Mouse (Mus musculus): ENCODE results near the gene Hivep1. TPM values are rescaled to one million over a fixed set of nuclear protein-coding genes. Genes with fewer than 3 reads are reported as not detected.

Gene Hivep1
- total and polyA plus RNA-seq, 3 experiments, result 5.6 to 31.0 (median 8.8) TPM

DNA sequence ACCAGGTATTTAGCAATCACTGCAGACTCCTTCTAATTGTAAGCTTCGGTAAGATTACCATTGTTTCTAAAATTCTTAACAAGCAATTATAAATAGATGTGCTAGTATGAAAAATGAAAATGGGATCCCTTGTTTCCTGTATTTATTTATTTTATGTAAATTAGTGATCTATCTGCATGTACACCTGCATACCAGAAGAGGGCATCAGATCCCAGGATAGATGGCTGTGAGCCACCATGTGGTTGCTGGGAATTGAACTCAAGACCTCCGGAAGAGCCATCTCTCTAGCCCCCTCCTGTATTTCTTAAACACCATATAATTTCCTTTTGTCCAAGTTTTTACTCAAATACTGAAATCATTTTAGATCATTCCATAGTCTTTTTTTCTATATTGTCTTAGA, 145.8 kb downstream of the Hivep1 start:
- TF ChIP-seq CTCF (IDR thresholded peaks at IDR 0.05; ENCODE audit: low read depth, low read length) (no peak), GATA2 (IDR thresholded peaks at IDR 0.05; ENCODE audit: borderline replicate concordance, low read depth, low read length) (no peak), GATA1 (IDR thresholded peaks at IDR 0.05; ENCODE audit: borderline replicate concordance, low read length) (no peak), TAL1 (conservative IDR thresholded peaks at IDR 0.05; ENCODE audit: low read depth, low read length) (no peak), POLR2AphosphoS5 (IDR thresholded peaks at IDR 0.05; ENCODE audit: insufficient replicate concordance, low read depth, low read length) (no peak)
- ATAC-seq (ENCODE audit: extremely low read depth, insufficient number of reproducible peaks, low FRiP score, poor library complexity, severe bottlenecking), result no peak
- H3K36me3 ChIP-seq (replicated peaks), result no peaks in the 10 kb centered on the region

DNA sequence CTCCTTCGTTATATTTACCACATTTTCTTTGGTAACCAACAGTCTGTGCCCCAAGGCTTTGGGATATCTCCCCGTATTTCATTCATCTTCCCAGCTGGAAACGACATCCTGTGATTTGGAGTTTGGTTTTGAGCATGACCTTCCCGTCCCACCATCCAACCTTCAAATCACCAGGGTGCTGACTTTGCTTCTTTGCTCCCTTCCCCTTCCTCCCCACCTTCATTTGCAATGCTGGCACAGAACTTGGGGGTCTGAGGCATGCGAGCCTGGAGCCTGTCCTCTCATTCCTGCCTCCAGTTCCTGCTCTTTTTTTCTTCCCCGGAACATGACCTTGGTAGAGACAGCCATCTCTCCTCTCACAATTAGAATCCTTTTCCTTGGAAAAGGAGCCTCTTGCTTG, 161.7 kb downstream of the Hivep1 start:
- TF ChIP-seq TAL1 (conservative IDR thresholded peaks at IDR 0.05; ENCODE audit: low read depth, low read length) (no peak), POLR2AphosphoS5 (IDR thresholded peaks at IDR 0.05; ENCODE audit: insufficient replicate concordance, low read depth, low read length) (no peak), GATA2 (IDR thresholded peaks at IDR 0.05; ENCODE audit: borderline replicate concordance, low read depth, low read length) (no peak), CTCF (IDR thresholded peaks at IDR 0.05; ENCODE audit: low read depth, low read length) (no peak), GATA1 (IDR thresholded peaks at IDR 0.05; ENCODE audit: borderline replicate concordance, low read length) (no peak)
- no peak overlapping the region for H3K4me3 ChIP-seq (ENCODE audit: low read depth, low read length)
- no peaks in the 10 kb centered on the region for H3K27me3 ChIP-seq (ENCODE audit: insufficient read depth, low read length)
- no peaks in the 10 kb centered on the region for H3K4me1 ChIP-seq (ENCODE audit: insufficient read depth, low read depth, low read length)
- no peaks in the 10 kb centered on the region for H3K9me3 ChIP-seq (replicated peaks)
- ATAC-seq (ENCODE audit: extremely low read depth, insufficient number of reproducible peaks, low FRiP score, poor library complexity, severe bottlenecking) (no peak), DNase-seq (ENCODE audit: low spot score) (no peak)
- no peaks in the 10 kb centered on the region for H3K36me3 ChIP-seq (replicated peaks)

More for the DNA sequence above, 145.8 kb downstream of the Hivep1 start:
- DNase-seq (ENCODE audit: low spot score), result no peak
- H3K27me3 ChIP-seq (ENCODE audit: insufficient read depth, low read length), result peaks cover 7% of the 10 kb centered on the region; the same call in 1 of the 2 replicates
- no peaks in the 10 kb centered on the region for H3K4me1 ChIP-seq (ENCODE audit: insufficient read depth, low read depth, low read length)
- H3K4me3 ChIP-seq (ENCODE audit: low read depth, low read length), result no peak overlapping the region
- H3K9me3 ChIP-seq (replicated peaks), result peaks cover 8% of the 10 kb centered on the region

DNA sequence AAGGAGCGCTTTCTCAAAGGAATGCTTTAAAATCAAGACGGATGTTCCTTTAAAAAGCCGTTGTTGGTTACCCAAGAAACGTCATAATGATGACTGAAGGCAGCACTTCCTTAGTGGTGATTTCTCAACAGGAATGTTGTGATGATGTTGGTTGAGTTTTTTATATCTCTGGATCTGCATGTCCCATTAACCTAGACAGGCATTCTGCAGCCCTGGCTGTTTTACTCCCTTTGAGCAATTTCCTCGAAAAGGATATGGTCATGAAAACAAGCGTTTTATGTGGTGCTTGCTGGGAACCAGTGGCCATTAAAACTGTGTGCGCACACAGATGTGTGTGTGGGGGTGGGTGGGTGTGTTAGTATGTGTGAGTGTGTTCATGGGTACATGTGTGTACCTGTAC, 170.6 kb downstream of the Hivep1 start:
- Histone ChIP-seq H3K4me1 (ENCODE audit: insufficient read depth, low read depth, low read length) (no peaks in the 10 kb centered on the region), H3K9me3 (replicated peaks) (no peaks in the 10 kb centered on the region), H3K36me3 (replicated peaks) (no peaks in the 10 kb centered on the region), H3K4me3 (ENCODE audit: low read depth, low read length) (no peak overlapping the region), H3K27me3 (ENCODE audit: insufficient read depth, low read length) (peaks cover 6% of the 10 kb centered on the region)
- TF ChIP-seq POLR2AphosphoS5 (IDR thresholded peaks at IDR 0.05; ENCODE audit: insufficient replicate concordance, low read depth, low read length), result no peak
- TF ChIP-seq GATA1 (IDR thresholded peaks at IDR 0.05; ENCODE audit: borderline replicate concordance, low read length), result no peak
- no peak for TF ChIP-seq GATA2 (IDR thresholded peaks at IDR 0.05; ENCODE audit: borderline replicate concordance, low read depth, low read length)
- TF ChIP-seq CTCF (IDR thresholded peaks at IDR 0.05; ENCODE audit: low read depth, low read length), result no peak
- TF ChIP-seq TAL1 (conservative IDR thresholded peaks at IDR 0.05; ENCODE audit: low read depth, low read length), result no peak
- no peak for DNase-seq (ENCODE audit: low spot score)
- no peak for ATAC-seq (ENCODE audit: extremely low read depth, insufficient number of reproducible peaks, low FRiP score, poor library complexity, severe bottlenecking)

DNA sequence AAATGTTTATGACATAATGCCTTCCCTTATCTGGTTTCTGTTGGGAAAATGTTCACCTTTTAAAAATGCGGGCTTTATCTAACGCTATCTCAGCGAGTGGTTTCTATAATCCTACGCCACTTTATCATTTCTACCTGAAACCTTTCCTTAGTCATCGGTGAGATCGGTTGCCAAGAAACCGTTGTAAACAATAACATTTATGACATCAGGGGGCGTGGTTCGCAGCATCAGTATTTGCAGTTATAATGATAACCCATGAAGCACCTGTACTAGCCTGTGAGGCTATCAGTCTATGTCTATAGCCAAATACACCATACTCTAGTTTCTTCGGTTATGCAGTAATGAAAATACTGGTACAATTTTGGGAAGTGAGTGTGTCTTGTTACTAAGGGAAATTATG, 177.0 kb downstream of the Hivep1 start:
- Histone ChIP-seq H3K9me3 (replicated peaks) (no peaks in the 10 kb centered on the region), H3K4me1 (ENCODE audit: insufficient read depth, low read depth, low read length) (no peaks in the 10 kb centered on the region), H3K27me3 (ENCODE audit: insufficient read depth, low read length) (no peaks in the 10 kb centered on the region), H3K36me3 (replicated peaks) (no peaks in the 10 kb centered on the region), H3K4me3 (ENCODE audit: low read depth, low read length) (no peak overlapping the region)
- DNase-seq (ENCODE audit: low spot score) (no peak), ATAC-seq (ENCODE audit: extremely low read depth, insufficient number of reproducible peaks, low FRiP score, poor library complexity, severe bottlenecking) (no peak)
- TF ChIP-seq GATA2 (IDR thresholded peaks at IDR 0.05; ENCODE audit: borderline replicate concordance, low read depth, low read length) (no peak), POLR2AphosphoS5 (IDR thresholded peaks at IDR 0.05; ENCODE audit: insufficient replicate concordance, low read depth, low read length) (no peak), CTCF (IDR thresholded peaks at IDR 0.05; ENCODE audit: low read depth, low read length) (no peak), GATA1 (IDR thresholded peaks at IDR 0.05; ENCODE audit: borderline replicate concordance, low read length) (no peak), TAL1 (conservative IDR thresholded peaks at IDR 0.05; ENCODE audit: low read depth, low read length) (no peak)

DNA sequence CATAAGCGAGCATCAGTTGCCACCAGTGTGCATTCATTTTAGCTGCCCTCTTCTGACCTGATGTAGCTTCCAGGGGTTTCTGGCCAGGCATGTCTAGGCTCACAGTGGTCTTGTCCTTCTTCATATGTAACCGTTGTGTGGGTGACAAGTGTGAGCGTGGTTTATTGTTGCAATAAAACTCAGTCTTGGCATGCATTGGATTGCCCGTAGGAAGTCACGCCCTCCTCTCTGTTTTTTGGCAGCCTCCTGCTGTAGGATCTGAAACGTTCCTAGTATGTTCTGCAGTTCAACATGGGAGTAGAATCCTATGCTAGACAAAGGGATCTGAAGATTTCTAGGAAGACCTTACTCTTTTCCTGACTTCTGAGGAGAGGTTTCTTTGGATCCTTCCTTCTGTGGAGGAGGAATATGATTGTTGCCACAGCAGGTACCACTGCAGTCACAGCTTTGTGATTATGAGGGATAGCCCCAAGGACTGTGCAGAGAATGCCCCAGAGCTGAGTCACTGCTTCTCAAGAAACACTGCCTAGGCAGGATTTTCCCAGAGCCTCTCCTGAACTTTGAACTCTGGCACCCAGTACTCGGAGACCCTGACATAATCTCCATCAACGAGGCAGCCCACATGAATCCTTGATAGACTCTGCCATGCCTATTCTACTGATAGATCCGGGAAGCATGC, 182.1 kb downstream of the Hivep1 start:
- H3K4me3 ChIP-seq (ENCODE audit: low read depth, low read length), result no peak overlapping the region

DNA sequence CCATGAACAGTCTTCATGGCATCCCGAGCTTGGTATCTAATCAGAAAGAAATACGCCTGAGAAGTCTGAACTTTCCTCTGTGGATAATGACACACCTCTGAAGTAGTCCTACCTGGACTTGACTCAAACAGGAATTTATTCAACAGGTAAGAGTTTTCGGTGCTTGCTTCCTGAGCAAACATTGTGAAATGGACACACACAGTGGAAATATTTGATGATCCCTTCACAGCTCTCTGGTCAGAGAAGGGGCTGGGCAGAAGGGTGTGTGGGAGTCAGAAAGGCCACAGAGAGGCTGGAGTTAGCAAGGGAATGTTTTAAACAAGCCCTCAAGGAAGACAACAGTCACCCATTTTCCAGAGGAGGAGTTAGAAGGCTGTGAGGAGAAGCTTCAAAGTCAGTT, 186.7 kb downstream of the Hivep1 start:
- Histone ChIP-seq H3K9me3 (replicated peaks) (no peaks in the 10 kb centered on the region), H3K4me3 (ENCODE audit: low read depth, low read length) (no peak overlapping the region), H3K27me3 (ENCODE audit: insufficient read depth, low read length) (no peaks in the 10 kb centered on the region), H3K4me1 (ENCODE audit: insufficient read depth, low read depth, low read length) (no peaks in the 10 kb centered on the region), H3K36me3 (replicated peaks) (no peaks in the 10 kb centered on the region)
- no peak for DNase-seq (ENCODE audit: low spot score)
- TF ChIP-seq GATA1 (IDR thresholded peaks at IDR 0.05; ENCODE audit: borderline replicate concordance, low read length) (no peak), CTCF (IDR thresholded peaks at IDR 0.05; ENCODE audit: low read depth, low read length) (no peak), GATA2 (IDR thresholded peaks at IDR 0.05; ENCODE audit: borderline replicate concordance, low read depth, low read length) (no peak), TAL1 (conservative IDR thresholded peaks at IDR 0.05; ENCODE audit: low read depth, low read length) (no peak), POLR2AphosphoS5 (IDR thresholded peaks at IDR 0.05; ENCODE audit: insufficient replicate concordance, low read depth, low read length) (no peak)
- ATAC-seq (ENCODE audit: extremely low read depth, insufficient number of reproducible peaks, low FRiP score, poor library complexity, severe bottlenecking), result no peak

More for the DNA sequence above, 182.1 kb downstream of the Hivep1 start:
- Histone ChIP-seq H3K4me1 (ENCODE audit: insufficient read depth, low read depth, low read length) (no peaks in the 10 kb centered on the region), H3K27me3 (ENCODE audit: insufficient read depth, low read length) (no peaks in the 10 kb centered on the region), H3K9me3 (replicated peaks) (no peaks in the 10 kb centered on the region), H3K36me3 (replicated peaks) (no peaks in the 10 kb centered on the region)
- TF ChIP-seq GATA2 (IDR thresholded peaks at IDR 0.05; ENCODE audit: borderline replicate concordance, low read depth, low read length) (no peak), POLR2AphosphoS5 (IDR thresholded peaks at IDR 0.05; ENCODE audit: insufficient replicate concordance, low read depth, low read length) (no peak)
- no peak for ATAC-seq (ENCODE audit: extremely low read depth, insufficient number of reproducible peaks, low FRiP score, poor library complexity, severe bottlenecking)
- no peak for DNase-seq (ENCODE audit: low spot score)

Measured in G1E (cell line).